Mouse (Mus musculus) cerebral cortex, adult 2 months (tissue): ENCODE measurements around the gene 4933428G20Rik.

Source experiments
- WGBS: fragments of 180-500 bp; shearing (Covaris S2); methylation state at CpG from one replicate; pipeline ENCODE4 v1.1.7; 2018; 5-methylcytosine and 5-hydroxymethylcytosine counted together

The 4933428G20Rik gene

DNA sequence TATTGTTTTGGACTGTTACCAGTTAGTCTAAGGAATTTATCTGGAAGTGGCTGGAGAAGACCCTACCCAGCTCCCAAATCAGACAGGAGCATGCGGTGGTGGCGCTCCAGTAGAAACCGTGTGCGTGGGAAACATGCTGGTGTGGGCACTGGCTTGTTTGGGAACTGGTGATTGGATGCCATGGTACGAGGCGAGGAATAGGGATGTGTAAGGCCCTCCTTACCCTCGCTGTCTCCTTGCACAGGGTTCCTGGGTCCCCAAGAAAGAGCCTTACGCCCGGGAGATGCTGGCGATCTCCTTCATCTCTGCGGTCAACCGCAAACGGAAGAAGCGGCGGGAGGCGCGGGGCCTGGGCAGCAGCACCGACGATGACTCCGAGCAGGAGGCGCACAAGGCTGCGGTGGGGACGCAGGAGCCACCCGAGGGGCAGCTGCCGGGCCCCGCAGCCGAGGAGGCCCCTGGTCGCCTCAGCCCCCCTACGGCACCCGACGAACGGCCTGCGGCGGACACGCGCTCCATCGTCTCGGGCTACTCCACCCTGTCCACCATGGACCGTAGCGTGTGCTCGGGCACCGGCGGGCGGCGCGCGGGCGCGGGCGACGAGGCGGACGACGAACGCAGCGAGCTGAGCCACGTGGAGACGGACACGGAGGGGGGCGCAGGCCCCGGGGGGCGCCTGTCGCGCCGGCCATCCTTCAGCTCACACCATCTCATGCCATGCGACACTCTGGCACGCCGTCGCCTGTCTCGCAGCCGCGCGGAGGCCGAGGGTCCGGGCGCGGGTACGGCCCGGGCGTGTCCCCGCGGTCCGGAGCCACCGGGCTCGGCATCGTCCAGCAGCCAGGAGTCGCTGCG is at the start of gene 4933428G20Rik:
Gene 4933428G20Rik (minus strand): TSS at position 476 of the 855 bp plus-strand sequence.
- WGBS, result 47% methylated on average over 86 of the region's 88 CpGs

- 59% methylated on average over 8 of the region's 8 CpGs for WGBS
Measured at GRCm38 (mm10) chr11:97548757-97549156, 48.6 kb upstream of the 4933428G20Rik start.

- WGBS, result 42% methylated on average over 12 of the region's 12 CpGs
Measured at GRCm38 (mm10) chr11:97547957-97548706, 48.0 kb upstream of the 4933428G20Rik start.

DNA sequence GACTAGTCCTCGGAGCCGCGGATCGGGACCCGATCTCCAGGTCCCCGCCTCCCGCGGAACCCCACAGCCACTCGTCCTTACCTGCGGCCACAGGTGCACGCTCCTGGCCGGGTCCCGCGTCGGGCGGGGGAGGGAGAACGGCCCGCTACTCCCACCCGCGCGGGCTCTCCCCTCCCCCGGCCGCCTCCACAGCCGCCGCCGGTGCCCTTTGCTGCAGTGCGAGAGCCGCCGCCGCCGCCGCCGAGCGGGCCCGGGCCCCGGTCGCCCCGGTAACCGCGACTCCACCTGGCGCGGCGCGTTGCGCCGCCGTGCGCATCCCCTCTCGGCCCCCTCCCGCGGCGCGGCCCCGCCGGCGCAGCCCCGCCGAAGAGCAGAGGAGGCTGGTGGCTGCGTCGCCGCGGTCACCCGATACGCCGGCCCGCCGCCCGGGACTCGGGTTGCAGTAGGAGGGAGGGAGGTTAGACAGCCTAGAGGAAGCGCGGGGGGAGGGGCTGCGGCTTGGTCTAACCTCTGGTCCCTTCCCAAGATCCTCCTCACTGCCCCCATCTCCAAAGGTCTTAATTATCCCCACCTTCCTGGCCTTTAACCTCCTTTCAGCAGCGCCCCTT is 46.8 kb upstream of the 4933428G20Rik start:
- WGBS, result 1% methylated on average over 73 of the region's 73 CpGs

GRCm38 (mm10) chr11:97545808-97546560 is 45.8 kb upstream of the 4933428G20Rik start:
- 7% methylated on average over 26 of the region's 26 CpGs for WGBS

DNA sequence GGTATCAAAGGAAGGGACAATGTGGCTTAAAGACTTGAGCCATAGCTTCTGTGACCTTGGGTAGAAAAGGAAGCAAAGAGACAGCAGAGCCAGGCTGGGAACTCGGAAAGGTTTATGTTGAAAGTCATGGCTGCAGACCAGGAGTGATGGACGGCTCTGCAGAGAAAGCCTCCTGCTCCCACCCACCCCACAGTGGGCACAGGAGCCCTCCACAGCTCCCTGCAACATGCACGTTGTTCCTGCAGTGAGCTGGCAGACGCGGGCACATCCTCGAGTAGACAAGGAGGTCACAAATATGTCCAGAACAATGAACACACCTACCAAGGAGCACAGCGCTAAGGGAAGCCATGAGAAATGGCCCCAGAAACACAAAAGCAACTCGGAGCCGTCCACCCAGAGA is 43.7 kb upstream of the 4933428G20Rik start:
- WGBS, result 51% methylated on average over 9 of the region's 9 CpGs

DNA sequence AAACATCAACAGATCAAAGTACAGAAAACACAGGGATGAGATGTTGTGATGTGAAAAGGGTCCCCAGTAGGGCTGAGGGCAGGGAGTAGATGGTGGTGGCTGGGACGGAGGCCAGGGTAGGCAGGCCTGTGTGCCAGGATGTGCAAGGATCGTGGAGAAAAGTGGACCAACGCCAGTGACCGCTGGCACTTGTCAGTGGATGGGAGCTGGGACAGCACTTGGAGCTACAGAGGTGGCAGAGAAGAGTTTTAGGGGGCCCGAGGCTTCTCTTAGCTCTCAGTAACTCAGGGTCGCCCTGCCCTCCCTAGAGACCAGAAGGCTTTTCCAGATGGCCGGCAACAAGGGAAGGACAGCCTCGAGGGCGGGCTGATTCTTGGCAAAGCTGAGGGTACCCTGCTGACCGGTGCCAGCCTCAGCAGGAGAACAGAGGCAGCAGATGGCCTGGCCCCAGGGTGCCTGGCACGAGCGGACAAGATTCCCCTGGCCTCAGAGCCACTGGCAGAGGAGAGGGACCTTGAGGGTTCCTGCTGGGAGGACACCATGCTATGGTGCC is 43.1 kb upstream of the 4933428G20Rik start:
- 29% methylated on average over 12 of the region's 12 CpGs for WGBS

DNA sequence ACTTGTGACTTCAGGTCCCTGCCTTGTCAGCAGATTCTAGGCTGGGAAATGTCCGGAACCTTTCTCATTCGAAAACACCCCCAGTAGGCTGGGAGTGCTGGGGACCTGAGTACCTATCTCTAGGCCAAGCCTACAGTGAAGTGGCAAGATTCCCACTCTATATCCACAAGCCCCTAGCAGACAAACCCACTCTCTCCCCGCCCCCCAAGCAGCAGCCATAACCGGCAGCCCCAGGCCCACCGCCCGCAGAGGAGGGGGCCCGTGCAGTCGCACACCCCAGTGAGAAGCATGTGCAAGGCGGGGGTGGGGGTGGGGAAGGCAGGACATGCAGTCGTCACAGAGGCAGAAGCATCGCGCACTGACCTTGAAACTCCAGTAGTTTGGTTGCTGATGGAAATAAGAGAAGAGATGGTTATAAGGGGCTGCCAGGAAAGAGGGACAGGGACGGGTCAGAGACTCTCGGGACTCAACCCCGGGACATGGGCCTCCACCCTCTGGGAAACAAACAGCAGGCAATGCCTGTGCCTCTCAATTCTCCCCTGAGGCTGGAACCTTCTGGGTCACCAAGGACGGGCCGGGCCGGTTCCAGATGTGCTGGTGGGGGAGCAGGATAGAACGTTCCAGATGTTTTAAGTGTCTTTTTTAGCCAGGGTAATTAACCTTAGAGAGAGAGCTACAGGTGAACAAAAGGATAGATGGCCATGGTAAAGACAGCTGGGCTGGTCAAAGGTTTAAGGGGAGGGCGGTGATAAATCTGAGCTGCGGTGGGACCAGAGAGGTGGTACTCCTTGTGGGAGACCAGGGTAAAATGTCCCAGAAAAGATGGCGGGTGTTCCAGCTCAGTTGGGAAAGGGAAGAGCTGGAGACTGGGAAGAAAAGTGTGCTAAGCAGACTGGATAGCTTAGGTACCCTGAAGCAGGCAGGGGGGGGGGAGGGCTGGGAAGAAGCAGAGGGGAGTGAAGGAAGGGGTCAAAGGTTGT is 42.3 kb upstream of the 4933428G20Rik start:
- WGBS, result 75% methylated on average over 22 of the region's 22 CpGs

- 20% methylated on average over 3 of the region's 3 CpGs for WGBS
Measured at GRCm38 (mm10) chr11:97540604-97541003, 40.5 kb upstream of the 4933428G20Rik start.

GRCm38 (mm10) chr11:97540136-97540535 is 40.0 kb upstream of the 4933428G20Rik start:
- WGBS, result 32% methylated on average over 3 of the region's 3 CpGs

DNA sequence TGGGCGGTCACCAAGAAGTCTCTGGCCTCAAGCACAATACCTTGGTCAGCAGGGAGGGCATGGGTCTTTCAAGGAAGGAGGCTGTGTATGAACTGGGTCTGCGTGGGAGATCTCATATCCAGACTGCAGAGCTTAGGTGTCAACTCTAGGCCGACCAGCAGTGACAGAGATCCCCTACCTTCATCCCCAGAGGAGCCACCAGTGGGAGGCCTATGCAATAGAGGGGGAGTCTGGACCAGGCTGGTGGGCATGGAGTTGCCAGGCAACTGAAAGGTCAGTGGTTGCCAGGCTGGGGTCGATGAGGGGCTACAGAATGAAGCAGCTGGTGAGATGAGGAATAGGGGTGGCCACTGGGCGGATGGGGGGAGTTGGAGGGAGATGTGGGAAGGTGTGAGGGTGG is 39.5 kb upstream of the 4933428G20Rik start:
- WGBS, result 62% methylated on average over 5 of the region's 5 CpGs

DNA sequence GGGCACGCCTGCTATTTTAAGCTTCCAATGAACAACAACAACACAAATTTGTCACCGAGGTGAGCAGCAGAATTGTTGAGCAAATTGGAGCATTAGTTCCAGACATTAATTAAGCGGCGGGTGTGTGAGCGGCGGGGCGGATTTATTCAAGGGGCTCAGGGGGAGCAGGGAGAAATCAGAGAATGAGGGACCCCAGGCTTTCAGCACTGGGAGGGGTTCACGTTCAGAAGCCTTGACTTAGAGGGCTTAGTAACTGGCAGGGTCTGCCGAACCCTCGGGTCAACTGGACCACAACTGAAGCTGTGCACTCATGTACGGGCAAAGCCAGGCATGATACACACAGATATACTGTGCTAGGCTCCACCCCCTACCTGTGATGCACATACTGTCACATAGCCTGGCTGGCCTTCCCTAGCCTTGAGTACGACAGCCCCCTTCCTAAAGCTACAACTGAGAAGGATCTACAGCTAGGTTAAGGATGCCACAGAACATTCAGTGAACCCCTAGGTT is 37.5 kb upstream of the 4933428G20Rik start:
- 46% methylated on average over 12 of the region's 12 CpGs for WGBS

- WGBS, result 11% methylated on average over 36 of the region's 36 CpGs
Measured at GRCm38 (mm10) chr11:97536835-97537579, 36.9 kb upstream of the 4933428G20Rik start.

DNA sequence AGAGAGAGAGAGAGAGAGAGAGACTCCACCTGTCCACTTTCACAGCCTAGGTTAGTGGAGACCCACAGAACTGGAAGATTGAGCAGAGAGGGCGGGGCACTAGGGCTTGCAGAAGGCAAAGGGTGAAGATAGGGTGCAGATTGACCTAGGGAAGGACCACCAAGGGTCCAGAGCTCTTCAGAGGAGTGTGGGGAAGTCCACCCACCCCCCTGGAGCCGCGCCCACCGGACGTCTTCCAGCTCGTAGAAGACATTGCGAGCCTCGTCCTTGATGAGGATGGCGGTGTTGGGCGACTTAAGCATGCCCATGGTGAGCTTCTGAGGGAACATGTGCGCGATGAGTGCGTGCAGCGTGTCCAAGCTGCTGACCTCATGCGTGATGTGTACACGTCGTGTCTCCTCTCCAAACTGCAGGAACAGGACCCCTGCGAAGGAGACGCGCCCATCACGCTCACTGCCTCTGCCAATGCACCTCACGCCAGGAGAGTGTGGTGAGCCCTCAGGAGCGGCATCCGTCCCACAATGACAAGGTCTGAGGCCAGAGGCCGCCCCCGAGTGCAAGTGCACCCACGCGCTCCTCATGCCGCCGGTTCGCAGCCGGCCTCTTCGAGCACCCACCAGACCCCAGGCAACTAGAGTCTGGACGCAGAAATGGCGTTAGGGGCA is 36.1 kb upstream of the 4933428G20Rik start:
- 37% methylated on average over 35 of the region's 35 CpGs for WGBS

GRCm38 (mm10) chr11:97535660-97536059 is 35.5 kb upstream of the 4933428G20Rik start:
- WGBS, result 59% methylated on average over 5 of the region's 5 CpGs

- WGBS, result 46% methylated on average over 5 of the region's 5 CpGs
Measured at GRCm38 (mm10) chr11:97535308-97535630, 35.1 kb upstream of the 4933428G20Rik start.

DNA sequence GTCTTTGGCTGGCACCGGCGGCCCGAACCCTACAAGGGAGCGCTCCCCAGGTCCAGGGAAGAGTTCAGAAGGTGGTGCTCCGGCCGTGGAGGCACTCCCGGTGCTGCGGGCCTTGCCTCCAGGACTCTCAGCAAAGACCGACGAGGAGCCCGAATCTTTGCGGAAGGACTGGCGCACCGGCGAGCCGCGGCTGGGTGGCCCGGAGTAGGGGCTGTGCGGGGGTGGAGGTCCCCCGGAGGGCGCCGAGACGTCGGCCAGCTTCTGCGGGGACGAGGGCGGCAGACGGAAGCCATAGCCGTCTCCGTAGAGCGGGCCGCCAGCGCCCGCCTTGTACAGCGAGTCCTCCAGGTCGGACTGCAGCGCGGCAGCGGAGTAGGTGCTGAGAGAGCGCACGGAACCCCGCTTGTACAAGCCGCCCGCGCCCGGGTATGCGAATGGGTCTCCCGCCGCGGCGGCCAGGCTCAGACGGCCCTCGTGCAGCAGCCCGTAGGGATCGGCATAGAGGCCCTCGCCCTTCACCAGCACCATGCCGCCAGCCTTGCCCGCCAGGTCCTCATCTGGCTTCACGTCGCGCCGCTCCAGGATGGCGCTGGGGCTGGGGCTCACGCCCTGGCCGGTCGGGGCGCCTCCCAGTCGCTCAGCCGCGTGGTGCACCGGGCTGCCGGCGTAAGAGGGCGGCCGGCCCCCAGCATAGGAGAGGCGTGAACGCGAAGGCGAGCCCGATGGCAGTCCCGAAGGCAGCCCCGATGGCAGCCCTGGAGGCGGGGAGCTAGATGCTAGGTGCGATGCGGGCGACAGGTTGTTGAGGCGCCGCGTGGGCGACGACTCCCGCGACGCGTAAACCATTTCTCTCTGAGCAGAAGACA is 34.5 kb upstream of the 4933428G20Rik start:
- 26% methylated on average over 95 of the region's 95 CpGs for WGBS

DNA sequence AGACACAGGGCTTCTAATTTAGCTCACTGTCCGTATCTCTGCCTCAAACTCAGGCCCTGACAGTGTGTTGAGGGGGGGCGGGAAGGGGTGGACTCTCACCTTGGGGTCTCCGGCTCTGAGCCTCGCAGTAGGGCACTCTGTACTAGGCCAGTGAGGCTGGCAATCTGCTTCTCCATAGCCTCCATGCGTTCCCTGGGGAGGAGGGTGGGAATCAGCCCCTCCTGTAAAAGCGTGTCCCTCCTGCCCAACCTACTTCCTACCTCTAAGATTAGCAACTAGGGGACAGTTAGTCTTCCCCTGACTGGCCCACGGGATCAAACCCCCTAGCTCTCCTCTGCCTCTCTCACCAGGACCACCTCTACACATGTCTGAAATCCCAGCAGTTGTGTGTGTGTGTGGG is 33.5 kb upstream of the 4933428G20Rik start:
- 53% methylated on average over 7 of the region's 7 CpGs for WGBS
